Mouse (Mus musculus): ENCODE measurements around the gene Ryr3. TPM values are rescaled to one million over a fixed set of nuclear protein-coding genes. Genes with fewer than 3 reads are reported as not detected.

Ryr3 gene
- polyA plus RNA-seq, 1 experiment from 2014 or later: 2.1 TPM

- TF ChIP-seq CTCF (IDR thresholded peaks at IDR 0.05; ENCODE audit: low read depth): no peak
- no peak for TF ChIP-seq EP300 (optimal IDR thresholded peaks at IDR 0.05)
- H3K27ac ChIP-seq (replicated peaks): no peak overlapping the region
- H3K4me1 ChIP-seq (replicated peaks; ENCODE audit: control insufficient read depth, insufficient read depth): no peaks in the 10 kb centered on the region
- no peaks in the 10 kb centered on the region for H3K27me3 ChIP-seq (ENCODE audit: control insufficient read depth, insufficient read depth, low read length)
- no peaks in the 10 kb centered on the region for H3K36me3 ChIP-seq (ENCODE audit: control insufficient read depth, insufficient read depth, low read length)
- ATAC-seq (ENCODE audit: low FRiP score, low TSS enrichment) (no peak), DNase-seq (ENCODE audit: low spot score) (no peak)
- H3K9me3 ChIP-seq (ENCODE audit: control insufficient read depth, low read length): no peaks in the 10 kb centered on the region
- 90% methylated on average over 2 of the region's 2 CpGs for WGBS
- H3K4me2 ChIP-seq (replicated peaks; ENCODE audit: low read depth): no peak overlapping the region
- no peak overlapping the region for H3K9ac ChIP-seq (ENCODE audit: low read length)
- no peak overlapping the region for H3K4me3 ChIP-seq (ENCODE audit: low read depth, low read length)
Measured at GRCm38 (mm10) chr2:112758732-112759131, 458.2 kb downstream of the Ryr3 start.

- Histone ChIP-seq H3K4me1 (replicated peaks; ENCODE audit: control insufficient read depth, insufficient read depth) (no peaks in the 10 kb centered on the region), H3K9me3 (ENCODE audit: control insufficient read depth, low read length) (no peaks in the 10 kb centered on the region), H3K4me3 (ENCODE audit: low read depth, low read length) (no peak overlapping the region), H3K27me3 (ENCODE audit: control insufficient read depth, insufficient read depth, low read length) (no peaks in the 10 kb centered on the region), H3K36me3 (ENCODE audit: control insufficient read depth, insufficient read depth, low read length) (no peaks in the 10 kb centered on the region), H3K4me2 (replicated peaks; ENCODE audit: low read depth) (no peak overlapping the region), H3K9ac (ENCODE audit: low read length) (no peak overlapping the region), H3K27ac (replicated peaks) (no peak overlapping the region)
- ATAC-seq (ENCODE audit: low FRiP score, low TSS enrichment) (no peak), DNase-seq (ENCODE audit: low spot score) (no peak)
- TF ChIP-seq EP300 (optimal IDR thresholded peaks at IDR 0.05) (no peak), CTCF (IDR thresholded peaks at IDR 0.05; ENCODE audit: low read depth) (no peak)
- 63% methylated on average over 4 of the region's 4 CpGs for WGBS
Measured at GRCm38 (mm10) chr2:112753316-112753715, 463.6 kb downstream of the Ryr3 start.

- Histone ChIP-seq H3K9me3 (ENCODE audit: control insufficient read depth, low read length) (no peaks in the 10 kb centered on the region), H3K36me3 (ENCODE audit: control insufficient read depth, insufficient read depth, low read length) (no peaks in the 10 kb centered on the region), H3K27ac (replicated peaks) (no peak overlapping the region), H3K4me3 (ENCODE audit: low read depth, low read length) (no peak overlapping the region), H3K27me3 (ENCODE audit: control insufficient read depth, insufficient read depth, low read length) (no peaks in the 10 kb centered on the region), H3K4me2 (replicated peaks; ENCODE audit: low read depth) (no peak overlapping the region), H3K9ac (ENCODE audit: low read length) (no peak overlapping the region), H3K4me1 (replicated peaks; ENCODE audit: control insufficient read depth, insufficient read depth) (no peaks in the 10 kb centered on the region)
- 78% methylated on average over 5 of the region's 5 CpGs for WGBS
- DNase-seq (ENCODE audit: low spot score) (no peak), ATAC-seq (ENCODE audit: low FRiP score, low TSS enrichment) (no peak)
- TF ChIP-seq CTCF (IDR thresholded peaks at IDR 0.05; ENCODE audit: low read depth): no peak
- no peak for TF ChIP-seq EP300 (optimal IDR thresholded peaks at IDR 0.05)
Measured at GRCm38 (mm10) chr2:112751416-112751815, 465.5 kb downstream of the Ryr3 start.

- no peaks in the 10 kb centered on the region for H3K36me3 ChIP-seq (ENCODE audit: control insufficient read depth, insufficient read depth, low read length)
- no peaks in the 10 kb centered on the region for H3K9me3 ChIP-seq (ENCODE audit: control insufficient read depth, low read length)
- DNase-seq (ENCODE audit: low spot score) (no peak), ATAC-seq (ENCODE audit: low FRiP score, low TSS enrichment) (no peak)
- no peak overlapping the region for H3K27ac ChIP-seq (replicated peaks)
- TF ChIP-seq CTCF (IDR thresholded peaks at IDR 0.05; ENCODE audit: low read depth) (no peak), EP300 (optimal IDR thresholded peaks at IDR 0.05) (no peak)
- no peaks in the 10 kb centered on the region for H3K4me1 ChIP-seq (replicated peaks; ENCODE audit: control insufficient read depth, insufficient read depth)
- 72% methylated on average over 1 of the region's 1 CpGs for WGBS
- no peak overlapping the region for H3K4me3 ChIP-seq (ENCODE audit: low read depth, low read length)
- no peak overlapping the region for H3K4me2 ChIP-seq (replicated peaks; ENCODE audit: low read depth)
- H3K27me3 ChIP-seq (ENCODE audit: control insufficient read depth, insufficient read depth, low read length): no peaks in the 10 kb centered on the region
- no peak overlapping the region for H3K9ac ChIP-seq (ENCODE audit: low read length)
Measured at GRCm38 (mm10) chr2:112748532-112748931, 468.4 kb downstream of the Ryr3 start.

GRCm38 (mm10) chr2:112732942-112733341 lies 484.0 kb downstream of the Ryr3 start:
- H3K4me3 ChIP-seq (ENCODE audit: low read depth, low read length): no peak overlapping the region
- no peak overlapping the region for H3K9ac ChIP-seq (ENCODE audit: low read length)
- H3K9me3 ChIP-seq (ENCODE audit: control insufficient read depth, low read length): no peaks in the 10 kb centered on the region
- no peak for ATAC-seq (ENCODE audit: low FRiP score, low TSS enrichment)
- TF ChIP-seq CTCF (IDR thresholded peaks at IDR 0.05; ENCODE audit: low read depth) (no peak), EP300 (optimal IDR thresholded peaks at IDR 0.05) (no peak)
- no peak overlapping the region for H3K27ac ChIP-seq (replicated peaks)
- H3K27me3 ChIP-seq (ENCODE audit: control insufficient read depth, insufficient read depth, low read length): no peaks in the 10 kb centered on the region
- WGBS: 46% methylated on average over 2 of the region's 2 CpGs
- no peaks in the 10 kb centered on the region for H3K4me1 ChIP-seq (replicated peaks; ENCODE audit: control insufficient read depth, insufficient read depth)
- H3K4me2 ChIP-seq (replicated peaks; ENCODE audit: low read depth): no peak overlapping the region
- DNase-seq (ENCODE audit: low spot score): no peak
- no peaks in the 10 kb centered on the region for H3K36me3 ChIP-seq (ENCODE audit: control insufficient read depth, insufficient read depth, low read length)

GRCm38 (mm10) chr2:112727842-112728241 lies 489.1 kb downstream of the Ryr3 start:
- Histone ChIP-seq H3K4me1 (replicated peaks; ENCODE audit: control insufficient read depth, insufficient read depth) (no peaks in the 10 kb centered on the region), H3K9me3 (ENCODE audit: control insufficient read depth, low read length) (no peaks in the 10 kb centered on the region), H3K4me2 (replicated peaks; ENCODE audit: low read depth) (no peak overlapping the region), H3K27me3 (ENCODE audit: control insufficient read depth, insufficient read depth, low read length) (no peaks in the 10 kb centered on the region), H3K27ac (replicated peaks) (no peak overlapping the region), H3K9ac (ENCODE audit: low read length) (no peak overlapping the region), H3K4me3 (ENCODE audit: low read depth, low read length) (no peak overlapping the region), H3K36me3 (ENCODE audit: control insufficient read depth, insufficient read depth, low read length) (no peaks in the 10 kb centered on the region)
- ATAC-seq (ENCODE audit: low FRiP score, low TSS enrichment): no peak
- TF ChIP-seq EP300 (optimal IDR thresholded peaks at IDR 0.05): no peak
- DNase-seq (ENCODE audit: low spot score): no peak
- 42% methylated on average over 6 of the region's 6 CpGs for WGBS
